Mouse (Mus musculus) left cerebral cortex, postnatal 10 days (tissue): ENCODE measurements around the gene Nln. TPM values are rescaled to one million over a fixed set of nuclear protein-coding genes. Genes with fewer than 3 reads are reported as not detected.
A peak's percentile ranks its signal among the peaks of the same experiment; 100 is the strongest.

Source experiments
- DNase-seq, 2 experiments: peaks; one replicate each; pipeline ENCODE4 v3.0.0; 2021 to 2022; ENCODE audit warnings: low spot score in 2 of 2, mixed read lengths in 1 of 2; ENCODE audit errors: extremely low spot score in 1 of 2
- intact Hi-C: fragments of 180-260 bp; cut with DNase I; formaldehyde crosslinking; loops from one replicate; pipeline ENCODE4 v1.15.1; 2025
- total RNA-seq, 2 experiments: library from RNA; stranded (reverse); gene quantifications; 2 replicates each; pipeline ENCODE4 v1.2.3; 2021

Gene Nln
- total RNA-seq, 2 experiments from 2014 or later, result 43.7 to 46.3 TPM

GRCm38 (mm10) chr13:104030956-104031355 lies 78.5 kb downstream of the Nln start:
- intact Hi-C loops, result loop anchor here (5.0 kb wide), 1 partner anchor 109 kb away; the partner anchor contains the start of gene Erbin
- no peak for DNase-seq

GRCm38 (mm10) chr13:104029511-104029910 lies 79.9 kb downstream of the Nln start:
- intact Hi-C loops, result no loop called here
- no peak for DNase-seq

- intact Hi-C loops, result no loop called here
- DNase-seq, result no peak
Observed at GRCm38 (mm10) chr13:104029089-104029488, 80.3 kb downstream of the Nln start.

GRCm38 (mm10) chr13:104026525-104026924 lies 82.9 kb downstream of the Nln start:
- no peak for DNase-seq
- intact Hi-C loops, result no loop called here

- intact Hi-C loops, result no loop called here
- no peak for DNase-seq
Observed at GRCm38 (mm10) chr13:104025710-104025995, 83.8 kb downstream of the Nln start.

GRCm38 (mm10) chr13:104024856-104025709 lies 84.3 kb downstream of the Nln start:
- intact Hi-C loops, result no loop called here
- DNase-seq, result peak in 1 of 2 experiments; percentile 42

- DNase-seq, result no peak
- intact Hi-C loops, result no loop called here
Observed at GRCm38 (mm10) chr13:104024275-104024674, 85.1 kb downstream of the Nln start.

GRCm38 (mm10) chr13:104023356-104023911 lies 86.0 kb downstream of the Nln start:
- intact Hi-C loops, result no loop called here

GRCm38 (mm10) chr13:104018466-104019076 lies 90.8 kb downstream of the Nln start:
- intact Hi-C loops, result no loop called here
- DNase-seq, result no peak

More at GRCm38 (mm10) chr13:104023356-104023911, 86.0 kb downstream of the Nln start:
- no peak for DNase-seq

GRCm38 (mm10) chr13:104015246-104016105 lies 93.9 kb downstream of the Nln start:
- intact Hi-C loops, result no loop called here
- DNase-seq, result no peak

GRCm38 (mm10) chr13:104014038-104014437 lies 95.4 kb downstream of the Nln start:
- no peak for DNase-seq
- intact Hi-C loops, result no loop called here

GRCm38 (mm10) chr13:104013380-104013779 lies 96.0 kb downstream of the Nln start:
- DNase-seq, result no peak
- intact Hi-C loops, result no loop called here

GRCm38 (mm10) chr13:104012214-104012833 lies 97.1 kb downstream of the Nln start:
- no peak for DNase-seq
- intact Hi-C loops, result no loop called here

- intact Hi-C loops, result no loop called here
- DNase-seq, result no peak
Observed at GRCm38 (mm10) chr13:104011289-104011688, 98.1 kb downstream of the Nln start.

- DNase-seq, result no peak
- intact Hi-C loops, result no loop called here
Observed at GRCm38 (mm10) chr13:104005231-104005845, 104.1 kb downstream of the Nln start.

GRCm38 (mm10) chr13:103994085-103994455 lies 115.3 kb downstream of the Nln start:
- DNase-seq, result no peak
- intact Hi-C loops, result no loop called here

GRCm38 (mm10) chr13:103993142-103994084 lies 116.0 kb downstream of the Nln start:
- DNase-seq, result no peak
- intact Hi-C loops, result no loop called here
